Mouse (Mus musculus) left cerebral cortex, postnatal 36 days (tissue): ENCODE measurements at regions not wholly inside any gene's neighbourhood (a gene's known extent, or its start where the extent isn't known, plus 50 kb on each side); places are given as distances from the start of the nearest gene placed in this dataset.

Experiments used
- DNase-seq, 2 experiments: peaks; one replicate each; pipeline ENCODE4 v3.0.0; 2021 to 2022; ENCODE audit warnings: low spot score in 2 of 2, mixed read lengths in 1 of 2
- intact Hi-C: fragments of 180-260 bp; cut with DNase I; formaldehyde crosslinking; loops from one replicate; pipeline ENCODE4 v1.15.1; 2025

DNA sequence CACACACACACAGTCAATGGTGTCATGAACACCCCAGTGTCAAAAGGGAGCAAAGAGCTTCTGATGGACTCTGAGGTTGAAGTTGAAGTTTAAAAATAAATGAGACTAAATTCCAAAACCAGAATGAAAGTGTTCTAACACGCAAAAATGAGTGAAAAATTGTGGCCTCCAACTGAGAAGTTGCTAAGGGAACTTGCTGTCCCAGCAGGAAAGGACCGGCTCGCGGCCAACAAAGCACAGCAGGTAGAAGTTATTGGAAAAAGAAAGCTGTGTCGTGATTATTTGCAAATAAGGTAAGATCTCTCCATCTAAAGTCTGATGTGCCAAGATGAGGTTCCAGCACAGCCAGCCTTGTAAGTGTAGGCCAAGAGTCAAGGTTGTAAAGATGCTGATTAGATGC lies 169.7 kb downstream of the Nrp2 start:
- no peak for DNase-seq
- intact Hi-C loops: no loop called here

DNA sequence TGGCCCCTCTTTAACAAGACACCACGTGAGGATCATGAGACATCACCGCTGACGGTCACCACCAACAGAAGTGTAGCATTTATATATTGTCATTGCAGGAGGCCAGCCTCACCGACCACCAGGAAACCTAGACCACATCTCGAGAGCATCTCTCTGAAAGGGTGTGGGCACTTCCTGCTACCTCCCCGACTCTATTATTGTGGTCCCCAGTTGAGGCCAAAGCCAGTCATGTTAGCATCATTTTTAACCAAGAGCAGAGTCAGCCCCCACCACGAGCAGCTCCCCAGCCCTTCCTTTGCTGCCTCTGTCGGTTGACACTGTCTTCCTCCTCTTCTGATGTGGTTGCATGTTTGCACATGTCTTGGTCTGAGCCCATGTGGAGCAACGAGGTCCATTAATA lies 172.5 kb downstream of the Nrp2 start:
- intact Hi-C loops: no loop called here
- DNase-seq: no peak

DNA sequence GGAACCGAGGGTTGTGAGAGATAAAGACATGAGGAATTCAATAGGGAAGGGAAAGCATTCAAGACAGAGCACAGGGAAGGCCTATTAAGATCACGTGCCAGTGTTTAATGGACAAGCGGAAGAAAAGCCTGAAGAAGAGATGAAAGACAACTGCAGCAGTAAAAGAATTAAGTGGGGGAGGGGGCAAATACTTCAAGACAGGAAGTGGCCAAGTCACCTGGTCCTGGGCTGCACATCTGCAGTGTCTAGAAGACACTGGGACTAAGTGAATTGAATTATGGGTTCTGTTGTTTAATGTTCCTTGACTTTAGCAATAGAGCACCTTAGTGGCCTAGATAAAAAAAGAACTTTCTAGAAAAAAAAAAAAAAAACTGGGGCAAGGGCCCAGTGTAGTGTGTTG lies 173.6 kb downstream of the Nrp2 start:
- no peak for DNase-seq
- intact Hi-C loops: no loop called here

DNA sequence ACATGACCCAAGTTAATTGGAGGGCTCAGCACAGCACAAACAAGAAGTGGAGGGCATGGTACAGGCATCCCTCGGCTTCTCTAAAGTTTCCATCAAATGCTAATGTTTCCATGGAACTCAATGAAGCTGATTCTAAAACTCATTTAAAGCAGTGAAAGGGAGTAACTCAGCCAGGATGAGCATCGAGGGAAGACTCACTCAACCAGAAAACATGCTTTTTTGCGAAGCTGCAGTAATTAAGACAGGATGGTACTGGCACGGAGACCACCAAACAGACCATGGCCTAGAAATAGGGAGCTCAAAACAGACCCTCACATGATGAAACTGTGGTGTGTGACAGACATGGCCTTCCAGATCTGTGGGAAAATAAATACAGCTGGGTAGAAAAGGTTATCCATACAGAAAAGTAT lies 177.8 kb downstream of the Nrp2 start:
- no peak for DNase-seq
- intact Hi-C loops: no loop called here

GRCm38 (mm10) chr1:62881477-62881876 lies 178.4 kb downstream of the Nrp2 start:
- intact Hi-C loops: no loop called here
- DNase-seq: no peak

DNA sequence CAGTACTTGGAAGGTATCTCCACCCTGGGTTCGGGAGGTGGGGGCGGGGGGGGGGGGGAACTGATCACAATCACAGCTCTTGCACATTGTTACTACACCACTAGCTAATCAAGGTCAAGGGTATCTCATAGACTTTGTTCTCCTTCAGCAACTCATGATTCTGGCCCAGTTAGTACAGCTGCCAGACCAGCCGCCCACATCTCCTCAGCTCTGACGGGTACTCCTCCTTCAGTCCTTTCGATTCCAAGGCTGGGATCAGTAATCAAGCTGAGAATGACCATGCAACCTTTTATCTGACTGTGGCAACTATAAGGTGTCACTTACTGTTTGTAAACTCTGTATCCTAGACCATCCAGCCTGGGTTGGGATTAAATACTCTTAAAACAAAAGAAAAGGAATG lies 178.9 kb downstream of the Nrp2 start:
- DNase-seq: no peak
- intact Hi-C loops: no loop called here

DNA sequence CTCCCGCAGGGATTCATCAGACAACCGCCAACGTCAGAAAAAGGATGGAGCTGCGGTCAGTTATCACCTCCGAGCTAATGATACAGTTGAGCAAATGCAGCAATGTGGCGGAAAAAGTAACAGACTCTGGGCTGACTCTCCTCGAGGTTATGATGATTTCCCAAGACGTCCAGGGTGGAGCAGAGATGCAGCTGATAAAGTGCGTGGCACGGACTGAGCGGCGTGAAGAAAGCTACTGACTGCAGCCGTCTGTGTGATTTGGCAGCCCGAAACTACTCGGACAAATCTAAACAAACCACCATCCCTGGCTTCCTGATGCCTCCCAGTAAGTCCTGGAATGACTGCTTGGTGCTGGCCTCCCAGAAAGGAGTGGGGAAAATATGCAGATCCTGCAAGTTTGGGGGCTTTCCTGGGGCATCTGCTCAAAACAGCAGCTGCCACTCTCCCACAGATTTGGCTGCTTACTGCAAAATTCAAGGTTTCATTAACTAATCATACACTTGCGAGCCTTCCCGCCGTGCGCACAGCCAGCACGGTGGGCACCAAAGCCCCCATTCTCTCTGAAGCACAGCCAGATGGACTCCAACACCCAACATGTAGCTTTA lies 181.9 kb downstream of the Nrp2 start:
- DNase-seq: no peak
- intact Hi-C loops: no loop called here

GRCm38 (mm10) chr1:62887585-62888483 lies 184.7 kb downstream of the Nrp2 start:
- intact Hi-C loops: no loop called here
- DNase-seq: no peak

GRCm38 (mm10) chr1:62901375-62901774 lies 198.3 kb downstream of the Nrp2 start:
- peak; percentile 63 to 69 for DNase-seq
- intact Hi-C loops: no loop called here

DNA sequence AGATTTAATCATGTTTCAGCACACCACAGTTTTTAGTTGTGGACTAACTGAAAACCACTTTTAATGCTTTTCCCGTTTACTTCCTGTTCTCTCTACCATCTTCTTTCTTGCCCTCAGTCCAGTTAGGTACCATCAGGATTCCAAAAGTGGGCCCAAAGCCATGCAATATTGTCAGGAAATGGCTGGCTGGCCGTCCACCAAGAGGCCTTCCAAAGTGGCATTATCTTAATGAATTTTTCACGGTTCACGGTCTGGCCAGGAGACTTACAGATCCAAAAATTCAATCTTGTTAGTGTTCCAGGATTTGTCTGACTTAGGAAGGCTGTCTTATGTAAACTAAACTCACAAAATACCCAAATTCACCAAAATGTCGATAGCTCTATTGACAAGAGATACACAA lies 198.8 kb downstream of the Nrp2 start:
- no peak for DNase-seq
- intact Hi-C loops: no loop called here

- intact Hi-C loops: no loop called here
Measured at GRCm38 (mm10) chr1:62902931-62903453, 199.9 kb downstream of the Nrp2 start.

GRCm38 (mm10) chr1:62905739-62906138 lies 202.7 kb downstream of the Nrp2 start:
- no peak for DNase-seq
- intact Hi-C loops: no loop called here

More at GRCm38 (mm10) chr1:62902931-62903453, 199.9 kb downstream of the Nrp2 start:
- DNase-seq: no peak

DNA sequence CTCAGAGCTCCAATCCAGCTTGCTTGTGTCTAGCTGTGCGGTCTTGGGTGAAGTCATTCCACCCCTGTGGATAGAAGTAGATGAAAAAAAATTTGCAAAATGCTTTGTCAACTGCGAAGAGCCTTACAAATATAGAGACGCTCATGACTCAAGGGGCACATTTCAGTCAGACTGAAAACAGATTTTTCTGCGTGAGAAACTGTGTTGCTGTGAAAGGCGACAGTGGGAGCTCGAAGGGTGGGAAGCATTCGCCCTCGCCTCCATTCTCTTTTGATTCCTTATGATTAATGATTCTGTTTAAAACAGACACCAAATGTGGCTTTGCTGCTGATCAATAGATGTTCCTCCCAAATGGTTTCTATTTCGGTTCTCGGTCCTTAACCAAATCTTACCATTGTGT lies 204.2 kb downstream of the Nrp2 start:
- intact Hi-C loops: no loop called here
- no peak for DNase-seq
